Mouse (Mus musculus) megakaryocyte-erythroid progenitor cell, adult 5 weeks (primary cell): ENCODE measurements around the gene Defb46. TPM values are rescaled to one million over a fixed set of nuclear protein-coding genes. Genes with fewer than 3 reads are reported as not detected.

Source experiments
- polyA plus RNA-seq: library from polyadenylated mRNA; stranded (reverse); fragments of >175 nt; gene quantifications from 2 replicates; pipeline ENCODE4 v1.2.3, GENCODE M21; 2012

Gene Defb46
- polyA plus RNA-seq = not detected in 2 replicates

GRCm38 (mm10) chr8:19239616-19240015, at the start of gene Defb46:
Gene Defb46, plus strand, starts transcription at chr8:19239916.

GRCm38 (mm10) chr8:19225161-19225560, 14.6 kb upstream of the Defb46 start, which contains the start of gene Defb6:
Gene Defb6, plus strand, starts transcription at chr8:19225478.

GRCm38 (mm10) chr8:19247280-19247679, 7.6 kb downstream of the Defb46 start, which contains the start of gene Defb5:
Gene Defb5, plus strand, starts transcription at chr8:19247580.

Other genes with a start within 250 kb of the Defb46 start
- not detected in 2 replicates for gene Defb37, start 248.9 kb upstream of the Defb46 start, polyA plus RNA-seq
- gene Defb38, start 213.3 kb upstream of the Defb46 start, polyA plus RNA-seq = not detected in 2 replicates
- gene Defb39, start 175.1 kb upstream of the Defb46 start, polyA plus RNA-seq = not detected in 2 replicates
- not detected in 2 replicates for gene Defb12, start 125.1 kb upstream of the Defb46 start, polyA plus RNA-seq
- not detected in 2 replicates for gene Defb34, start 116.2 kb upstream of the Defb46 start, polyA plus RNA-seq
- gene Gm45826, start 99.1 kb upstream of the Defb46 start, polyA plus RNA-seq = not detected in 2 replicates
- not detected in 2 replicates for gene Defb14, start 45.6 kb upstream of the Defb46 start, polyA plus RNA-seq
- not detected in 2 replicates for gene Defb4, start 41.2 kb upstream of the Defb46 start, polyA plus RNA-seq
- not detected in 2 replicates for gene Defb6, start 14.4 kb upstream of the Defb46 start, polyA plus RNA-seq
- not detected in 2 replicates for gene Defb5, start 7.7 kb downstream of the Defb46 start, polyA plus RNA-seq
- not detected in 2 replicates for gene Defb3, start 53.4 kb downstream of the Defb46 start, polyA plus RNA-seq
- gene Defb8, start 207.7 kb downstream of the Defb46 start, polyA plus RNA-seq = not detected in 2 replicates